Mouse (Mus musculus): ENCODE results near the gene Synj2.

GRCm38 (mm10) chr17:5973536-5973935 lies 32.5 kb downstream of the Synj2 start:
- no peak for TF ChIP-seq POLR2A (IDR thresholded peaks at IDR 0.05; ENCODE audit: extremely low read depth, insufficient read depth, low read length)
- TF ChIP-seq CTCF (IDR thresholded peaks at IDR 0.05; ENCODE audit: low read depth, low read length): no peak
